Mouse (Mus musculus) forebrain, embryonic 15.5 days (tissue): Measurements from ENCODE around the gene 6820408C15Rik. TPM values are rescaled to one million over a fixed set of nuclear protein-coding genes. Genes with fewer than 3 reads are reported as not detected.

Experiments used
- ATAC-seq: fragments of 200-750 bp; cut with Nextera tagmentation; replicated peaks from 2 replicates; pipeline ENCODE4 v1.8.0; 2017; ENCODE audit warnings: mild to moderate bottlenecking, moderate TSS enrichment, moderate library complexity
- H3K27ac ChIP-seq: fragments of 300-500 bp; sonication (generic); replicated peaks from 2 replicates; pipeline ENCODE4 v1.5.1; 2015; ENCODE audit warnings: mild to moderate bottlenecking, inconsistent platforms
- H3K27me3 ChIP-seq: fragments of 300-500 bp; sonication (generic); 2 replicates; pipeline ENCODE4 v1.6.1; 2015; ENCODE audit warnings: inconsistent platforms
- H3K36me3 ChIP-seq: fragments of 300-500 bp; sonication (generic); 2 replicates; pipeline ENCODE4 v1.6.1; 2015; ENCODE audit warnings: mild to moderate bottlenecking, inconsistent platforms
- H3K4me1 ChIP-seq: fragments of 300-500 bp; sonication (generic); 2 replicates; pipeline ENCODE4 v1.6.1; 2015; ENCODE audit warnings: inconsistent platforms
- H3K4me2 ChIP-seq: fragments of 300-500 bp; sonication (generic); replicated peaks from 2 replicates; pipeline ENCODE4 v1.6.1; 2015; ENCODE audit warnings: mild to moderate bottlenecking, inconsistent platforms
- H3K4me3 ChIP-seq: fragments of 300-500 bp; sonication (generic); 2 replicates; pipeline ENCODE4 v1.5.1; 2015; ENCODE audit warnings: mild to moderate bottlenecking, inconsistent platforms
- H3K9ac ChIP-seq: fragments of 300-500 bp; sonication (generic); replicated peaks from 2 replicates; pipeline ENCODE4 v1.6.1; 2015; ENCODE audit warnings: mild to moderate bottlenecking, inconsistent platforms
- H3K9me3 ChIP-seq: fragments of 300-500 bp; sonication (generic); 2 replicates; pipeline ENCODE4 v1.6.1; 2016; ENCODE audit warnings: inconsistent platforms
- WGBS: fragments of 180-500 bp; shearing (Covaris S2); methylation state at CpG from one replicate; pipeline ENCODE4 v1.1.7; 2015; ENCODE audit warnings: mixed read lengths; 5-methylcytosine and 5-hydroxymethylcytosine counted together
- polyA plus RNA-seq: library from polyadenylated mRNA; unstranded; fragments of >200 nt; fragmentation: Nextera tagmentation; extraction: Ambion mirVana; gene quantifications from 2 replicates; pipeline ENCODE4 v1.2.1, GENCODE M21; 2015

The 6820408C15Rik gene
- polyA plus RNA-seq, 1 experiment from 2014 or later: 3.7 TPM

DNA sequence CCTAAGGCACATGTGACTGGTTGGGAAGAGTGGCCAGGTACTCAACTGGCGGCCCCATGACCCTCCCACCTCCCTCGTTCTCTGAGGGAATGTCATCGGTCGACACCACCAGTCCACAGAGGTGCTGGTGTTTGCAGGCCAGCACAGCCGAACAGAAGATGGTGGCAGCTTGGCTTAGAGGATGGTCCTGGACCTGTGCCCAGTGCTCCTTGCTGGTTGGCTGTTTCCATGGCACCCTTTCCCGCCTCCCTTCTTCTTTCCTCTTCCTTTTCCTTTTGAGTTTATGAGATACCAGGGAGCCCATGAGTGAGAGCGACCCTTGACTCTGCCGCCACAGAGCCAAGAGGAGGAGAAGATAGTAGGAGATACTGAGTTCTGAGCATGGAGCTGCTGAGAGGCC is 27.9 kb downstream of the 6820408C15Rik start:
- Histone ChIP-seq H3K36me3 (no peaks in the 10 kb centered on the region), H3K4me1 (0 out of 2 replicates have a peak, but pooled peaks cover 2% of the 10 kb centered on the region), H3K27ac (no peak overlapping the region), H3K9ac (no peak overlapping the region), H3K4me2 (no peak overlapping the region), H3K27me3 (no peaks in the 10 kb centered on the region), H3K4me3 (no peak overlapping the region), H3K9me3 (no peaks in the 10 kb centered on the region)
- 0 out of 2 replicates have a peak, but pooled peaks have one; percentile 32 for ATAC-seq
- 63% methylated on average over 8 of the region's 8 CpGs for WGBS

DNA sequence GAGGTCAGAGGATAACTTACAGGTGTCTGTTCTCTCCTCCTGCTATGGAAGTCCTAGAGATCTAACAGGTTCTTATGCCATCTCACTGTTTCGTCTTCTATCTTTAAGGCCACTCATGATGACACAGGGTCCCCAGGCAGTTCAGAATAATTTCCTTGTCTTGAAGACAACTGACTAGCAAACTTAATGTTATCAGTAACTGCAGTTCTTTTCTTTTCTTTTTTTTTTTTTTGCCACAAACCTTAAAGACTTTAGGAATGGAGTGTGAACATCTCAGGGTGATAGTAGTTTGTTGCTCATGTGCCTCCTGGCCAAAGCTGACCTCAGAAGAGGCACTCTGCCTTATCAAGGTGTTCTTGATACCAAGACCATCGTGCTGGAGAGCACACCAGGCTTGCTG is 31.3 kb downstream of the 6820408C15Rik start:
- Histone ChIP-seq H3K4me3 (no peak overlapping the region), H3K4me1 (0 out of 2 replicates have a peak, but pooled peaks cover 2% of the 10 kb centered on the region), H3K9ac (no peak overlapping the region), H3K27me3 (no peaks in the 10 kb centered on the region), H3K36me3 (no peaks in the 10 kb centered on the region), H3K4me2 (no peak overlapping the region), H3K9me3 (no peaks in the 10 kb centered on the region), H3K27ac (no peak overlapping the region)
- no peak for ATAC-seq
- 89% methylated on average over 2 of the region's 2 CpGs for WGBS

DNA sequence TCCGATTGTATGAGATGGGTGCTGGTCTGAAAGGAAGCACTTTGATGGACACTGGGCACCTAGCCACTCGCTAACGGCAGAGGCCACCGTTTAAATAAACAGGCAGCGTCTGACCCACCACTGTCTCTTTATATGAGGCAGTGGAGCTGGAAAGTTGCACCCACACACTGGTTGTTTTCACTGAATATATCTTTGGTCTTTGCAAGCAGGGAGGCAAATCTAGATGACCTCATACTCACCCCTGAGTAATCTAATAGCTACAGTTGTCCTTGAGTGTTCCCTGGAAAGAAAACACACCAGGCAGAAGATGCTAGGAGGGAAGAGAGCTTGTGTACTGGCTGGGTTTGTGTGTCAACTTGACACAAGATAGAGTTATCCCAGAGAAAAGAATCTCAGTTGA is 32.1 kb downstream of the 6820408C15Rik start:
- Histone ChIP-seq H3K36me3 (no peaks in the 10 kb centered on the region), H3K4me1 (0 out of 2 replicates have a peak, but pooled peaks cover 2% of the 10 kb centered on the region), H3K27me3 (no peaks in the 10 kb centered on the region), H3K9me3 (no peaks in the 10 kb centered on the region), H3K9ac (no peak overlapping the region), H3K4me2 (no peak overlapping the region), H3K4me3 (no peak overlapping the region), H3K27ac (no peak overlapping the region)
- 56% methylated on average over 5 of the region's 5 CpGs for WGBS
- ATAC-seq: no peak

DNA sequence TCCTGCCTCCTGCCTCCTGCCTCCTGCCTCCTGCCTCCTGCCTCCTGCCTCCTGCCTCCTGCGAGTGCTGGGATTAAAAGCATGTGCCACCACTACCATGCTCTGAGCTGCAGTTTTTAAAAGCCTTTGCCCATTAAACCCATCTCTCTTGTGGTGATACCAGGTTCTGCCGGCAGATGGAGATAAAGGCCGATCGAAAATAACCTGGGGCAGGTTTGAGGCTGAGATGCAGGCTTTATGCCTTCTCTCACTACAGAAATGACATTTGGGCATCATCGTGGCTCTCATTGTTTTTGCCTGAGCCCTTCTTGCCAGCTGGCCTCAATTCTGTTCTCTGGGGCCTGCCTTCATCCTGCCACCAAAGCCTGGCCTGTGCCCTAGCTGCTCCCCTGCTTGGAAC is 34.9 kb downstream of the 6820408C15Rik start:
- Histone ChIP-seq H3K4me1 (no peaks in the 10 kb centered on the region), H3K36me3 (no peaks in the 10 kb centered on the region), H3K4me2 (no peak overlapping the region), H3K27me3 (no peaks in the 10 kb centered on the region), H3K4me3 (no peak overlapping the region), H3K27ac (no peak overlapping the region), H3K9me3 (no peaks in the 10 kb centered on the region), H3K9ac (no peak overlapping the region)
- ATAC-seq: no peak
- WGBS: 5% methylated on average over 5 of the region's 5 CpGs

DNA sequence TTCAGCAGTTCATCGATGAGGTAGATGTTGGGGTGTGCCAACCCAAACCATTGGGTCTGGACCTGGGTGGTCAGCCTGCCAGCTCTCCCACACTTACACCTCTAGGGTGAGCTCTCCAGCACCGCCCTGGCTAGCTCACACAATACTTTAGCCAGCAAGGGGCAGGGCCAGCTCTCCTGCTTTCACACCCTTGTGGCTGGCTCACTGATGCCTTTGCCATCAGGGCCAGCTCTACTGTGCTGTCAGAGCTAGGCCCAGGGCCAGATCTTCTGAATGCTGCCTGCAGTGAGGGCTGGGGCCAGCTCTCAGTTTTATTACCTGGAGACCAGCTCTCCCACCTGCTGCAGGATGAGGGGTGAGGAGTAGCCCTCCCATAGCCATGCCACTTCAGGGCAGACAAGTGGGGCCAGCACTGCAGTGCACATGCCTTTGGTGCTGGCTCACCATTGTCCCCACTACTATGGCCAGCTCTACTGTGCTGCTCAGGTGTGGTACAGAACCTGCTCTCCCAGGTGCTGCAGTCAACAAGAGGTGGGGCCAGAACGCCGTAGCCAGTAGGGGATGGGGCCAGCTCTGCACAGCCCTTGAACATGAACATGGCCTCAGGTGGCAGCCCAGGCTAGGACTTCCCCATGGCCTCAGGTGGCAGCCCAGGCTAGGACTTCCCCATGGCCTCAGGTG is 36.9 kb downstream of the 6820408C15Rik start:
- Histone ChIP-seq H3K4me3 (no peak overlapping the region), H3K9me3 (no peaks in the 10 kb centered on the region), H3K9ac (no peak overlapping the region), H3K27ac (no peak overlapping the region), H3K36me3 (no peaks in the 10 kb centered on the region), H3K4me1 (no peaks in the 10 kb centered on the region), H3K27me3 (no peaks in the 10 kb centered on the region), H3K4me2 (no peak overlapping the region)
- 74% methylated on average over 4 of the region's 4 CpGs for WGBS
- 0 out of 2 replicates have a peak, but pooled peaks have one; percentile 38 for ATAC-seq

DNA sequence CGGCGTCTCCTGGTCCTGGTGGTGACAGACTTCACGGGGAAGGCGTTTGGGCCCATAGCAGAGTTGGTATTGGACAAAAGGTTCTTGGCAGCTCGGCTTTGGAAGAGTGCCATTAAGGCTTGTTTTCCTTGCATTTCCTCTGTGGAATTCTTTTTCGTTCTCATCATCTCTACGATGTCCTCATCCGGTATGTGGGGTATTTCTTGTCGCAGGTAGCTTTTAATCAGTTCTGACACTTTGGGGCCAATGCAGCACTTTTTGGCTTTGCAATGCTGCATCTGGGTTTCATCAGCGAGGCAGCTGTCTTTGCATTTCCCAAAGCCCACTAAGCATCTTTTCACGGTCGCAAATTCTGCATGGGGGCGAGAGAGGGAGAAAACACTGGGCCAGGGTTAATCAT is 43.9 kb downstream of the 6820408C15Rik start:
- Histone ChIP-seq H3K27me3 (no peaks in the 10 kb centered on the region), H3K4me3 (no peak overlapping the region), H3K27ac (no peak overlapping the region), H3K36me3 (no peaks in the 10 kb centered on the region), H3K9me3 (no peaks in the 10 kb centered on the region), H3K4me2 (no peak overlapping the region), H3K4me1 (peaks cover 4% of the 10 kb centered on the region; the same call in 1 of the 2 replicates), H3K9ac (no peak overlapping the region)
- no peak for ATAC-seq
- WGBS: 59% methylated on average over 13 of the region's 13 CpGs

DNA sequence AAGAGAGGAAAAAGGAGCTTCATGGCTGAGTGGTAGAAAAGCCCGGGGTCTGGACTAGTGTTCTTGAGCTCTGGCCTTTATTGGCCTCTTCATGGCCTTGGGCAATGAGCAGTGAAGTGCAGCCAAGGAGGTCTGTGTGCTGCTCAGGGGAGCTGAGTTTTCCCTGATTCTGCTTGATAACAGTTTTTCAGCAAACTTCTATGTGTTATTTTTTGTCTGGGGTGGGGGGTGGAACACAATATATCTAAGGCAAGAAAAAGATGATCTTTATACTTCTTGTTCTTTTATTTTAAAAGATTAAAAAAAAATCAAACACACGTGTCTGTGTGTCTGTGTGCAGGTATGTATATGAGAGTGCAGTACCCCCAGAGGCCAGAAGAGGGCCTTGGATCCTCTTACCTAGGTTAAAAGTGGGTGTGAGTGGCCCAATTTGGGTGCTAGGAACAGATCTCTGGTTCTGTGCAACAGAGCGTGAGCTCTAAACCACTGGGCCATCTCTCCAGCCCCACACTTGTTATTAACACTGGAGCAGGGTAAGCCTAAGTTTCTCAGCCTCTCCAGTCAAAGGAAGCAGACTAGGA is 49.3 kb downstream of the 6820408C15Rik start, which contains the start of gene Defb23:
Gene Defb23, minus strand, starts transcription at position 51 of the 581 bp plus-strand sequence.
- H3K27me3 ChIP-seq: no peaks in the 10 kb centered on the region
- no peak for ATAC-seq
- 92% methylated on average over 3 of the region's 3 CpGs for WGBS

DNA sequence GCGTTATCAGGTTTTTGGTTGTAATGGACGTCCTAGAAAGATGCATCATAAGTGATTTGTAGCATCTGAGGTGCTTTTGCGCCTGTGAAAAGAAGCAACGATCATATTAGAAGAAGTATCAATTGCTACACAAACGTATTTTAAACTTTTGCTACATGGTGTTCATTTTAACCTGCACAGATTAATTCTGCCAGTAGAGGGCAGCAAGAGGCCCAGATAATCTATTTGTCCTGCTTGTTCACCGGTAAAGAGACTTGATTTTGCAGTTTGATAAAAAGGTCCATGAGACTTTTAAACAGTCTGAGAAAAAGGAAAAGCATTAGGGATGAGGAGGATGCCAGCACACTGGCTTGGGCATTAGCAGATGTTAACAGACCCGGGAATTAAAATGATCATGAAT is 55.6 kb downstream of the 6820408C15Rik start:
- Histone ChIP-seq H3K4me3 (no peak overlapping the region), H3K27ac (no peak overlapping the region), H3K27me3 (no peaks in the 10 kb centered on the region), H3K4me1 (no peaks in the 10 kb centered on the region), H3K9me3 (no peaks in the 10 kb centered on the region), H3K9ac (no peak overlapping the region), H3K4me2 (no peak overlapping the region), H3K36me3 (no peaks in the 10 kb centered on the region)
- 33% methylated on average over 7 of the region's 7 CpGs for WGBS
- no peak for ATAC-seq

More for the DNA sequence above, 49.3 kb downstream of the 6820408C15Rik start, which contains the start of gene Defb23:
- Histone ChIP-seq H3K27ac (no peak within 1 kb of the TSS), H3K4me2 (no peak within 1 kb of the TSS), H3K9ac (no peak within 1 kb of the TSS), H3K36me3 (no peaks in the 10 kb centered on the region), H3K4me1 (no peaks in the 10 kb centered on the region), H3K9me3 (no peaks in the 10 kb centered on the region), H3K4me3 (no peak within 1 kb of the TSS)

DNA sequence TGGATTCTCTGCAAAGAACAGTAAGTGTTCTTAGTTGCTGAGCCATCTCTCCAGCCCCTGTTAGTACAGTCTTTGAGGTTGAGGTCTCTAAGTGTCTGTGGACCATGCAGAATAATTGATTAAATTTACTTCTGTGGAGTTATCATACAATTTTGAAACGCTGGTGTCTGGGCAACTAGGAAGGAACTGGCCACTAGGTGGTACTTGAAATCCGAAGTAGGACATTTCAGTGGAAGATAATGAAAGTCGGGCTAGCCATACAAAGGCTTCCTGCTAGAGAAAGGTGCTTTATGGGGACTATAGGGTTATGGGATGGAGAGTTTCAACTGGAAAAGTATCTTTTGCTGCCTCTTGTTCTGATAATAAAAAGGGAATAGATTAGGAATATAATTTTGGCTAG is 57.0 kb downstream of the 6820408C15Rik start:
- no peak overlapping the region for H3K4me3 ChIP-seq
- H3K27ac ChIP-seq: no peak overlapping the region
- H3K27me3 ChIP-seq: no peaks in the 10 kb centered on the region
- no peaks in the 10 kb centered on the region for H3K4me1 ChIP-seq
- WGBS: 33% methylated on average over 3 of the region's 3 CpGs
- H3K9me3 ChIP-seq: no peaks in the 10 kb centered on the region
- H3K4me2 ChIP-seq: no peak overlapping the region
- H3K36me3 ChIP-seq: no peaks in the 10 kb centered on the region
- H3K9ac ChIP-seq: no peak overlapping the region
- no peak for ATAC-seq

DNA sequence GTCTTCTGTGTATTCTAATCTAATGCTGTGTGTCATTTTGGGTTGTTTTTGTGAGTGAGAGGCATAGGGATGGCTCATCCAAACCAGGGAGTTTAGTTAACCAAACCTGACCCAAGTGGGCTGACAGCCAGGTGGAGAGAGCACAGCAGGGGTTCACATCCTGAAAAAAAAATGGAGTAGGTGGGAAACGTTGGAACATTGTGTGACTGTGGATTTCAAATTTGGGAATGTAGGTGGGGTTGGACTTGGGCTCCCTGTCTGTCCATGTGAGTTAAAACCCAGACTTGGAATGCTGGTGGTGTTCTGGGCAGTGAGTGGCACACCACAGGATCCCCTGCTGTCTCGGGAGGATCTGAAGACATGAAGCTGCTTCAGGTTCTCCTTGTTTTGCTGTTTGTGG is 61.4 kb downstream of the 6820408C15Rik start, which contains the start of gene Defb20:
Gene Defb20, plus strand, starts transcription at position 301 of the 400 bp plus-strand sequence.
- Histone ChIP-seq H3K27me3 (no peaks in the 10 kb centered on the region), H3K4me1 (no peaks in the 10 kb centered on the region), H3K9me3 (no peaks in the 10 kb centered on the region), H3K4me2 (no peak within 1 kb of the TSS), H3K9ac (no peak within 1 kb of the TSS), H3K27ac (no peak within 1 kb of the TSS), H3K4me3 (no peak within 1 kb of the TSS), H3K36me3 (no peaks in the 10 kb centered on the region)
- 66% methylated on average over 2 of the region's 2 CpGs for WGBS
- no peak for ATAC-seq

DNA sequence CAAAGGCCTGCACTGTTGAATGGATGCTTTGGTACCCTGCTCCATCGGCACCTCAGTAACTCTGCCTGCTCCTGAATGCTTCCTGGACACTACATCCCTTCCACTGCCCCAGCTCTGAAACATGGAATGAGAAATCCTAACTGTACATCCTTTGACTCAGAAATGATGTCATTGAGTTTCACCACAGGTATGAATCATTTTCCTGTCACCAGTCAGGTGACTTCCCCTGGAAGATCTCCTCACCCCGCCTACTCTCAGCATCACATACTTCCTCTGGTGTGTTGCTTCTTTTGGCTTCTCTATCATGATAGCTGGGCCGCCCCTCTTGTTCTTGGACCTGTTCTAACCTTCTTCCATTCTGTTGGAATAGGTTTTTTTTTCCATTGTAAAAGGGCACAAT is 65.5 kb downstream of the 6820408C15Rik start:
- Histone ChIP-seq H3K4me2 (no peak overlapping the region), H3K27me3 (no peaks in the 10 kb centered on the region), H3K9ac (no peak overlapping the region), H3K9me3 (no peaks in the 10 kb centered on the region), H3K36me3 (no peaks in the 10 kb centered on the region), H3K27ac (no peak overlapping the region), H3K4me3 (no peak overlapping the region), H3K4me1 (no peaks in the 10 kb centered on the region)
- ATAC-seq: no peak
- 87% methylated on average over 3 of the region's 3 CpGs for WGBS

DNA sequence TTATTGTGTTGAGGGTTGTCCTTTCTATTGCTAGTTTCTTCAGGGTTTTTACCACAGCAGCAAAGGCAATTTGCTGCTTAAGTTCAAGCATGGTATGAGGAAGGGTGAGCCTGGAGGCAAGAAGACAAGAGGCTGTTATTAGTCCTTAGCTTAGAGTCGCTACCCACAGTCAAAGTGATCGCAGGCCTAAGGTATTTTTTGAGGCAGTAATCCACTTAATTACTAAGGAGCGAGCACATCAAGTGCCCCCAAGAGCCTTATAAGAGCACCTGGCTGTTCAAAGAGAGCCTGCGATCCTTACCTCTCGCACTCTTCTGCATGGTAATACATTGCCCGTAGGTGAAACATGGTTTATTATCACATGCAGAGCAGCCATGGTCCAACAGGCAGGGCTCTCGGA is 66.3 kb downstream of the 6820408C15Rik start:
- Histone ChIP-seq H3K36me3 (no peaks in the 10 kb centered on the region), H3K4me3 (no peak overlapping the region), H3K9ac (no peak overlapping the region), H3K4me2 (no peak overlapping the region), H3K27ac (no peak overlapping the region), H3K27me3 (no peaks in the 10 kb centered on the region), H3K9me3 (no peaks in the 10 kb centered on the region), H3K4me1 (no peaks in the 10 kb centered on the region)
- 85% methylated on average over 7 of the region's 7 CpGs for WGBS
- ATAC-seq: no peak
